Mouse (Mus musculus) embryo, embryonic 10.5 days (tissue): ENCODE measurements around the gene Spop.

Source experiments
- DNase-seq: peaks from one replicate; pipeline ENCODE4 v3.0.0-alpha.2; 2015; ENCODE audit warnings: low spot score

The Spop gene

DNA sequence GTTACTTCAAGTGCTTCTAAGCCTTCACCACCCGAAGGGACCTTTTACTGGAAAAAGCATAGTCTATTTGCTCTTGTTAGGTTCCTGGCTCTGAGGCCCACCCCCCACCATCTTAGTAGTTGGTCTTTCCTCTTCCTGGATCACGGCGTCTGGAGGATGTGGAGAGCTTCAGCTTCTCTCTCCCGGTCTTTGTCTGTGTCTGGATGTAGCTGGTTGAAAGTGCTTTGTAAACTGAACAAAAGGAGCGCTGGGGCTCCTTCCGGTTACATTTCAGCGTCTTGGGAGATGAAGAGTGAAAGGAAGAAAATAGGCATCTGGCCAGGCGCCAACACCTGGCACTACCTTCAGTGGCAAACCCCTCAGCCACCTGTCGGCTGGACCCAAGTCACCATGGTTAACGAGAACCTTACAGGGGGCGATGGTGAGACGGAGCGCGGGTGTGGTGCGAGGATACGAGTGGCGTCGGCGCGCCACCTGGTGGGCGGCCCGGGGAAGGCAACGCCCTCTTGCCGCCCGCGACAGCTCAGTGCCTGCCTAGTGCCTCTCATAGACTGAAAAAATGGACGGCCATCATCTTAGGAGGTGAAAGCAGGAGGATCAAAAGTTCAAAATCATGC lies 106.7 kb downstream of the Spop start:
- peak; percentile 94 for DNase-seq

- DNase-seq: peak; percentile 88
Measured at GRCm38 (mm10) chr11:95521563-95521962, 107.7 kb downstream of the Spop start.

DNA sequence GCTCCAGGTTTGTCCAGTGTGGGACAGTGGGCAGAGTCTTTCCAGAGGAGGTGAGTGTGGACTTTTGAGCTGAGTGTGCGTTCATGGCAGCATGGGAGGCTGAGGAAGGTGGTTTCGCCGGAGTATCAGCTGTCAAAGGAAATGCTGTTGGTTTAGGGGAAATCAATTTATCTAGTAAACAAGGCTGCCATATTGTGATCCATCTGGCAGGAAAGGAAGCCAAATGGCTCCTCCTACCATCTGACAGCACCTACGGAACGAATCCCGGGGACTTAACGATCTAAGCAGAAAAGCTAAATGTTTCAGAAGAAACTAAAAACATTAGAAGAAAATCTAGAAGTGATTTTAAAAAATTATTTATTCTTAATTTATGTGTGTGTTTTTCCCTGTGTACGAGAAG lies 113.4 kb downstream of the Spop start:
- DNase-seq: no peak

GRCm38 (mm10) chr11:95528231-95528630 lies 114.4 kb downstream of the Spop start:
- no peak for DNase-seq

DNA sequence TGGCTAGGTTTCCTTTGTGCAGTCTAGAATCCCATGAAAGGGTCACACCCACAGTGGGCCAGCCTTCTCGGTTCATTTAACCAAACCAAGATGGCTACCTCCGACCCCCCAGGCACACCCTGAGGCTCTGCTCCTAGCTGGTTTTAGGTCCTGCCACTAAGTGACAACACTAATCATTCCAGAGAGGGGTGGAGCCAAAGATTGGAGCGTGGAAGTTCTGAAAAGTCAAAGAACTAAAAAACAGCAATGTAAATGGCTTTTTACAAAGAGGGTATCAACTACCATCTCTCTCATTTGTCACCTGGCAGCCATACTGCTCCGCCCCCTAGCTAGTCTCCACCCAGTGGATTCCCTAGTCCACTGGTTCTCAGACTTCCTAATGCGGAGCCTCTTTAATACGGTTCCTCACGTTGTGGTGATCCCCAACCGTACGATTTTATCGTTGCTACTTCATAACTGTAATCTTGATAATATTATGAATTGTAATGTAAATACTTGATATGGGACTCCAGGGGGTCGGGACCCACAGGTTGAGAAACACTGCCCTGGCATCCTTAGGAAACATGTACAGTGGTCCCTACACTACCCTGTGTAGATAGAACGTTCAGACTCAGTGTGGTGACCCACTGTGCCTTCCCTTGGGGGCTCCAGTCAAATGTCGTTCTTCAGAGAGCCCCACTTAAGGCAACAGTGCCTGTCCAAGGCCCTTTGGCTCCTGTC lies 118.6 kb downstream of the Spop start:
- no peak for DNase-seq

GRCm38 (mm10) chr11:95533484-95534160 lies 119.7 kb downstream of the Spop start:
- DNase-seq: peak; percentile 92

DNA sequence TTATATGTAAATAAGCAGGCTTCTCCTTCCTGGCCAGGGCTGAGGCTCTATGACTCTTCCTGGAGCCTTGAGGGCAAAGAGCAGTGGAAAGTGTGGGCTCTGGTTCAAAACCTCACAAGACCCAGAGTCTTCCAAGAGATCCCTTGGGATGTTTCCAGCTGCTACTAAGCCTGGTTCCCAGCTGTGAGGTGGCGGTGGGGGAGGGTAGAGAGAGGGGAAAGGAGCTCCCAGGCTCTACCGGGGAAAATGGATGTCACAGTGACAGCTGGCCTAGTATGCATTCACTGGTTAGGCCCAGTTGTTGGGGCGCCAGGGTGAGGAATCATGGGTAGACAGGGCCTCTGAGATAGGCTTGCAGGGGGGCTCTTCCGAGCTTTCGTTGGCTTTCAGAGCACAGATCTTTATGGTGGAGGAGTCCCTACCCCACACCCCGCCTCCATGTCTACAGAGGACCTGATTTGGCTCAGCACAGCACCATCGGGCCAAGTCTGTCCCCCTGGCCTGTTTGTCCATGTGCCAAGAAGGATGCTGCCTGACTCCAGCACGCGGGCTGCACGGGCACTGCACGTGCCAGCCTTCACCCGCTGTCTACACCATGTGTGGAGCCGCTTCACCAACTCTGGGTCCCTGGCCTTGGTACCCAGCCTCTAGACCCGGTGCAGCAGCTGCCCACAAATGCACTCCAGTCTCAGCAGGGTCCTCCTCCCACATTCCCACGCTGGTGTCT lies 124.7 kb downstream of the Spop start:
- no peak for DNase-seq

GRCm38 (mm10) chr11:95540637-95541385 lies 126.9 kb downstream of the Spop start:
- DNase-seq: no peak
